Mouse (Mus musculus) stomach, embryonic 14.5 days (tissue): ENCODE measurements around the gene Gng8. TPM values are rescaled to one million over a fixed set of nuclear protein-coding genes. Genes with fewer than 3 reads are reported as not detected.

Source experiments
- ATAC-seq: fragments of 200-750 bp; cut with Nextera tagmentation; 2 replicates; pipeline ENCODE4 v1.8.0; 2017; ENCODE audit warnings: low read depth, moderate TSS enrichment; ENCODE audit not compliant: insufficient number of reproducible peaks, insufficient read depth, low FRiP score
- H3K27ac ChIP-seq: fragments of 300-500 bp; sonication (generic); 2 replicates; pipeline ENCODE4 v1.5.1; 2014; ENCODE audit warnings: mild to moderate bottlenecking, low read length, moderate library complexity, mixed read lengths
- H3K27me3 ChIP-seq: fragments of 300-500 bp; sonication (generic); 2 replicates; pipeline ENCODE4 v1.6.1; 2014; ENCODE audit warnings: low read length, control low read depth, mixed read lengths; ENCODE audit not compliant: control insufficient read depth, insufficient read depth
- H3K36me3 ChIP-seq: fragments of 300-500 bp; sonication (generic); 2 replicates; pipeline ENCODE4 v1.6.1; 2014; ENCODE audit warnings: mild to moderate bottlenecking, control low read depth, low read length, moderate library complexity, mixed read lengths; ENCODE audit not compliant: control insufficient read depth, insufficient read depth
- H3K4me1 ChIP-seq: fragments of 300-500 bp; sonication (generic); 2 replicates; pipeline ENCODE4 v1.6.1; 2014; ENCODE audit warnings: low read length, control low read depth, mixed read lengths; ENCODE audit not compliant: control insufficient read depth, insufficient read depth
- H3K4me2 ChIP-seq: fragments of 300-500 bp; sonication (generic); replicated peaks from 2 replicates; pipeline ENCODE4 v1.6.1; 2014; ENCODE audit warnings: low read depth, low read length, control low read depth
- H3K4me3 ChIP-seq: fragments of 300-500 bp; sonication (generic); 2 replicates; pipeline ENCODE4 v1.5.1; 2014; ENCODE audit warnings: low read depth, low read length, control low read depth
- H3K9ac ChIP-seq: fragments of 300-500 bp; sonication (generic); replicated peaks from 2 replicates; pipeline ENCODE4 v1.6.1; 2014; ENCODE audit warnings: low read depth, mild to moderate bottlenecking, control low read depth, low read length, moderate library complexity, mixed read lengths
- H3K9me3 ChIP-seq: fragments of 300-500 bp; sonication (generic); 2 replicates; pipeline ENCODE4 v1.6.1; 2016; ENCODE audit warnings: low read depth, low read length, control low read depth; ENCODE audit not compliant: control insufficient read depth
- WGBS: fragments of 180-500 bp; shearing (Covaris S2); extraction: QIAGEN DNeasy Blood & Tissue Kit; methylation state at CpG from one replicate; pipeline ENCODE4 v1.1.7; 2014; 5-methylcytosine and 5-hydroxymethylcytosine counted together
- polyA plus RNA-seq: library from polyadenylated mRNA; unstranded; fragments of >200 nt; fragmentation: Nextera tagmentation; extraction: Ambion mirVana; gene quantifications from 2 replicates; pipeline ENCODE4 v1.2.1, GENCODE M21; 2014

The Gng8 gene
- polyA plus RNA-seq, 1 experiment from 2014 or later: 12.8 TPM

DNA sequence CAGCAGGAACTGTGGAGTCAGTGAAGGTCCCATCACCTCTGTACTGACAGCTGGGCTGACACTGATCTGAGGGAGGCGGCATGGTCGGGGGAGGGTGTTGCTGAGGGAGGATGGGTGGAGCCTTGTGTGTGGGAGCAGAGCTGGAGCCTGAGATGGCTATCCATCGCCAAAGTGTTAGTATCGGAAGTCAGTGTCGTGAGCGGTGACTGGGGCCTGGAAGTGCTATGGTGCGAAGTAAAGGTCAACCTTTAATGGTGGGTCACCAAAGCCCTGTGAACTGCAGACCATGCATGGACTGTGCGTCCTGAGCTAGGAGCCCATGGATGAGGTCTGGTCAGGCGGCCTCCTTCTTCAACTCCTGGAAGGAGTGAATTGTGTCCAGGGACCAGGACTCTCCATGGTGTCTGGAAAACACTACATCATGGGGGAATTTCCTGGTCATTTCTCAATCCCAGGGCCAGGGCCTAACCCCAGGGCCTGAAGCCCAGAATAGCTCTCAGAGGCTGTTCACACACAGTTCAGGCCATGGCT lies 14.0 kb downstream of the Gng8 start:
- Histone ChIP-seq H3K4me3 (no peak overlapping the region), H3K9ac (no peak overlapping the region), H3K9me3 (no peaks in the 10 kb centered on the region), H3K27me3 (no peaks in the 10 kb centered on the region), H3K27ac (peak overlapping the region; percentile 48; the same call in 1 of the 2 replicates), H3K4me2 (no peak overlapping the region), H3K36me3 (no peaks in the 10 kb centered on the region), H3K4me1 (peaks cover 38% of the 10 kb centered on the region)
- no peak for ATAC-seq
- 45% methylated on average over 9 of the region's 9 CpGs for WGBS

DNA sequence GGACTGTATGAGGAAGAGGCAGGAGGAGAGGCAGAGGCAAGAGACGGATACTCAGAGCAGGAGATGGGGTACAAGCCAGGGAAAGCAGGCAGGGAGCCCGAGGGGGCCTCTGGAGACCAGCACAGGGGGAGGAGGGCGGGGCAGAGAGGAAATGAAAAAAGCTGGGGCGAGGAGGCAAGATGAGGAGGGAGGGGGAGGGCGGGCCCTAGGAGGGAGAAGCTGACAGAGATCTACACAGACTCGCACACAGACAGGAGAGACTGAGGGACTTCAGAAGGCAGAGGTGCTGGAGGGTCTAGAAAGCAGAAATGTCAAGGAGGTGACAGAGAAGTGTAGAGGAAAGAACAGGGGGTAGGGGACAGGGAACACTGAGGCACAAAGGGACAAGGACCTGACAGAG lies 14.7 kb downstream of the Gng8 start, which contains the start of gene Ptgir:
TSS of gene Ptgir (plus strand) at position 210 of the 400 bp plus-strand sequence.
- no peak within 1 kb of the TSS; the same call in 1 of the 2 replicates for H3K9ac ChIP-seq
- 11% methylated on average over 6 of the region's 6 CpGs for WGBS
- ATAC-seq: no peak
- peaks cover 38% of the 10 kb centered on the region for H3K4me1 ChIP-seq
- no peaks in the 10 kb centered on the region for H3K9me3 ChIP-seq
- peak within 1 kb of the TSS; percentile 48; the same call in 1 of the 2 replicates for H3K27ac ChIP-seq
- 0 out of 2 replicates have a peak within 1 kb of the TSS, but pooled peaks have one; percentile 15 for H3K4me2 ChIP-seq
- no peak within 1 kb of the TSS for H3K4me3 ChIP-seq
- H3K36me3 ChIP-seq: no peaks in the 10 kb centered on the region
- H3K27me3 ChIP-seq: no peaks in the 10 kb centered on the region

- no peaks in the 10 kb centered on the region for H3K9me3 ChIP-seq
- no peaks in the 10 kb centered on the region for H3K27me3 ChIP-seq
- no peak overlapping the region for H3K4me2 ChIP-seq
- H3K9ac ChIP-seq: no peak overlapping the region; the same call in 1 of the 2 replicates
- H3K4me1 ChIP-seq: peaks cover 38% of the 10 kb centered on the region
- no peak overlapping the region for H3K27ac ChIP-seq
- no peaks in the 10 kb centered on the region for H3K36me3 ChIP-seq
- ATAC-seq: no peak
- H3K4me3 ChIP-seq: no peak overlapping the region
- WGBS: 93% methylated on average over 41 of the region's 41 CpGs
These were observed 15.4 kb downstream of the Gng8 start for GRCm38 (mm10) chr7:16906889-16907559.

DNA sequence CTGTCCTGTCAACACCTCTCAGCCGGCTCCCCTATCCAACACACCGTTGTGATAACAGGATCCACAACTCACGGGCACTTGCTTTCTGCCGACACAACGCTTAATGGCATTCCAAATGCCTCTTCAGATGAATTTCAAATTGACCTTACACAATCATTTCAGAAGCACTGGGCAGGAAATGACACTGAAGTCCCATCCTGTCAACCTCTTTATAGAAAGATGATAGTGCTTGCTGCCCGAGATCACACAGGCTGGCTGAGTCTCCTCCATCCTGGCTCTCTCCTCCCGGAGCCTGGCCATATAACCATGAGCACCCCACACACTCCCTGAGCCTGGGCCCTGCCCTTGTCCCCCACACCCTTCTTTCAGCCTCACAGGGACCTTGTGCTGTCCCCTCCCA lies 16.3 kb downstream of the Gng8 start:
- ATAC-seq: no peak
- 0 out of 2 replicates have a peak overlapping the region, but pooled peaks have one; percentile 10 for H3K4me2 ChIP-seq
- H3K9me3 ChIP-seq: no peaks in the 10 kb centered on the region
- H3K4me1 ChIP-seq: peaks cover 38% of the 10 kb centered on the region
- H3K9ac ChIP-seq: no peak overlapping the region
- H3K27me3 ChIP-seq: no peaks in the 10 kb centered on the region
- H3K36me3 ChIP-seq: no peaks in the 10 kb centered on the region
- no peak overlapping the region for H3K4me3 ChIP-seq
- WGBS: 52% methylated on average over 7 of the region's 7 CpGs
- H3K27ac ChIP-seq: no peak overlapping the region

GRCm38 (mm10) chr7:16908367-16908766 lies 16.8 kb downstream of the Gng8 start:
- no peaks in the 10 kb centered on the region for H3K36me3 ChIP-seq
- H3K4me2 ChIP-seq: 0 out of 2 replicates have a peak overlapping the region, but pooled peaks have one; percentile 10
- H3K4me3 ChIP-seq: no peak overlapping the region
- H3K9ac ChIP-seq: no peak overlapping the region
- no peak for ATAC-seq
- H3K27me3 ChIP-seq: no peaks in the 10 kb centered on the region
- no peak overlapping the region for H3K27ac ChIP-seq
- 24% methylated on average over 11 of the region's 11 CpGs for WGBS
- H3K4me1 ChIP-seq: peaks cover 38% of the 10 kb centered on the region
- H3K9me3 ChIP-seq: no peaks in the 10 kb centered on the region

DNA sequence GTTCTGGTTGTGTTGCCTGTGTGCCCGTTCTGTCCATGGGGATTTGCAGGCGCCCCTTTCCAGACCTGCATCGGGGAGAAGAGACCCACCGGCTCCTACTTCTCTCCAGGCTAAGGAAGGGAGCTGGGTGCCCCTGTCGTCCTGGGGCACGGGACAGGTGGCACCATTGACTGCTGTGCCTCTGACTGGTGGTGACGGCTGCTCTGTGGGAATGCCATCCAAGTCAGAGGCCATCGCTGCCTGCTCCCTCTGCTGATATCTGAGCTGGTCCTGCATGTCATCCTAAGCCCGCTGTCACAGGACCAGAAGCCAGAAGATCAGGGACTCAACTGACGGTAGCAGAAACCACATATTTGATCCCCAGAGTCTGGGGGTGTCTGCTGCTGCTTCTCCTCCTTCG lies 17.3 kb downstream of the Gng8 start:
- Histone ChIP-seq H3K9ac (no peak overlapping the region; the same call in 1 of the 2 replicates), H3K4me3 (no peak overlapping the region), H3K9me3 (no peaks in the 10 kb centered on the region), H3K27me3 (no peaks in the 10 kb centered on the region), H3K4me1 (peaks cover 38% of the 10 kb centered on the region), H3K4me2 (no peak overlapping the region; the same call in 1 of the 2 replicates), H3K36me3 (no peaks in the 10 kb centered on the region), H3K27ac (no peak overlapping the region; the same call in 1 of the 2 replicates)
- 41% methylated on average over 11 of the region's 11 CpGs for WGBS
- no peak for ATAC-seq

DNA sequence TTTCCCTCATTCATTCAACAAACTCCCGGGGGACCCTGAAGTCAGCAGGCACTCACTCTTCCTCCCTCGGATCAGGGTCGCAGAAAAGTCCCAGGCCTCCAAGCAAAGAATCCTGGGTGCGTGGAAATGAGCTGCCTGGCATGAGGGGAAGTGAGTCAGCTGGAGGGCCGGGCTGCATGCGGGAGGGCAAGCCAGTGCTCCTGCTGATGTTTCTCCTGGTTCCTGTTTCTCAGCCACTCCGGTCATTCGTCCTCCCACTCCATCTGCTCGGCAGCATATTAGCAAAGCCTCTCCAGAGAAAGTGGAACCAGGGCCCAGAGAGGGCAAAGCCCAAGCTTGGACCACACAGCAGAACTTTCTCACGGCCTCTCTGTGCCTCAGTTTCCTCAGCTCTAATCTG lies 18.3 kb downstream of the Gng8 start:
- no peak overlapping the region for H3K4me2 ChIP-seq
- H3K9me3 ChIP-seq: no peaks in the 10 kb centered on the region
- H3K36me3 ChIP-seq: peaks cover 7% of the 10 kb centered on the region
- no peaks in the 10 kb centered on the region for H3K27me3 ChIP-seq
- WGBS: 33% methylated on average over 10 of the region's 10 CpGs
- H3K9ac ChIP-seq: no peak overlapping the region
- no peak overlapping the region for H3K27ac ChIP-seq
- peaks cover 38% of the 10 kb centered on the region for H3K4me1 ChIP-seq
- ATAC-seq: no peak
- no peak overlapping the region for H3K4me3 ChIP-seq

- ATAC-seq: no peak
- Histone ChIP-seq H3K9ac (no peak overlapping the region), H3K27me3 (no peaks in the 10 kb centered on the region), H3K4me3 (no peak overlapping the region), H3K4me2 (no peak overlapping the region), H3K4me1 (peaks cover 20% of the 10 kb centered on the region), H3K9me3 (no peaks in the 10 kb centered on the region), H3K36me3 (peaks cover 26% of the 10 kb centered on the region), H3K27ac (no peak overlapping the region)
- 88% methylated on average over 3 of the region's 3 CpGs for WGBS
These were observed 20.3 kb downstream of the Gng8 start for GRCm38 (mm10) chr7:16911904-16912303.
